Mouse (Mus musculus) spleen, adult 2 months (tissue): ENCODE results near the gene Grik2.

Source experiments
- CTCF ChIP-seq: fragments of 200-500 bp; IDR thresholded peaks from 2 replicates; pipeline ENCODE4 v1.5.1; 2011; ENCODE audit warnings: mild to moderate bottlenecking, inconsistent platforms; ENCODE audit not compliant: insufficient read depth, insufficient read length, insufficient replicate concordance; ENCODE audit errors: extremely low read depth
- POLR2A ChIP-seq: fragments of 200-500 bp; IDR thresholded peaks from 2 replicates; pipeline ENCODE4 v1.6.1; 2011; ENCODE audit warnings: low read depth, low read length, inconsistent platforms

DNA sequence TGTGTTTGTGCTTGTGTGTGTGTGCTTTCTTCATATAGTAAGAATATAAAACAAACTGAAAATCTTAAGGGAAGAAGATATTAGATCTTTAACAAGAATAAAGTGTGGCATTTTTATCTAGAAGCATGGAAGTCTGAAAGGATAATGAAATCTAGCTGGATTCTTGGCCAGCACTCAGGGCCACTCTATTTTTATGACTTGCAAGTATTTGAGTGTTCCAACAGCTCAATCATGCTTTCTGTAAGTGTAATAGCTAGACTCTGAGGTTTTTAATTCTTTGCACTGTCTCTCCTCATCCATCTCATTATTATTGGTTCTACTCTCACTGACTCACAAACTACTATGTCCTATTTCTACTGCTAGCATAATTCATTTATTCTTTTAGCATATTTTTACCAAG lies 5.6 kb upstream of the Grik2 start:
- TF ChIP-seq POLR2A: no peak
- TF ChIP-seq CTCF: no peak
